Mouse (Mus musculus): Measurements from ENCODE around the gene Rgs9bp.
"Not testable (repeated sequence)": the region's sequence is repeated elsewhere in the genome, so short reads cannot be mapped to it uniquely, and the experiment has no call there.

Rgs9bp gene

DNA sequence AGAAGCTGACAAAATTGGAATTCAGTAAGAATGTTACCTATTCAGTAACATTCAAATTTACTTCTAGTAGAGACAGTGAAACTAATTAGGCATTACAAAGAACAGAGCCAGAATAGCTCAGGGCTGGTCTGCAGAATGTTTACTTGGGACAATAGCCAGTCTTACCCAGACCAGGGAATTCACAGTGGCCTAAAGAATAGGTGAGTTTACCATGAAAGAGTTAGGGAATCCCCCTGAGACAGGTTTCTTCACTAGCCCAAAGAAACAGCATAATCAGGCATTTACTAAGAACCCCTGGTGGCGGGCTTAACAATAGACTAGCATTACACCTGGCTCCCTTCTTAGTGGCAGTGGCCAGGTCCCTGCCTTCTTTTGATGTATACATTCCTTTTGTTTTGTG lies 54.8 kb downstream of the Rgs9bp start:
- not testable (repeated sequence) for DNase-seq (ENCODE audit: low read depth)

DNA sequence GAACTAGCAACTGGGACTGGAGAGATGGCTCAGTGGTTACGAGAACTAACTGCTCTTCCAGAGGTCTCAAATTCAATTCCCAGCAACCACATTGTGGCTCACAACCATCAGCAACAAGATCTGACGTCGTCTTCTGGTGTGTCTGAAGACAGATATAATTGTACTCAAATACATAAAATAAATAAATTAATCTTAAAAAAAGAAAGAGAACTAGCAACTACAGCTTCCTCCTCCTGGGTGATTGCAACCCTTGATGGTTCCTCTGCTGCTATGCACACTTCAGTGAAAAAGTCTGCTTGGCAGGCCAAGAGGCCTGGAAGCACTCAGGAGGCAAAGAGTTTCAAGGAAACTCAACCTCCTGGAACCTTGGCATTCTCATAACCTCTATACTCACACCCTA lies 55.4 kb downstream of the Rgs9bp start:
- no peak for DNase-seq (ENCODE audit: low read depth)

All from c-Kit-positive CD71-negative TER-119-negative erythroid progenitor cells, embryonic 14.5 days (primary cell).